Mouse (Mus musculus) C2C12 (cell line): ENCODE measurements around the gene Cldn10.

Experiments used
- CEBPB ChIP-seq: IDR thresholded peaks from one replicate; pipeline ENCODE4 v1.6.1; 2011; ENCODE audit warnings: low read depth, mild to moderate bottlenecking, control low read depth, moderate library complexity
- CTCF ChIP-seq: IDR thresholded peaks from one replicate; pipeline ENCODE4 v1.5.1; 2011; ENCODE audit not compliant: control insufficient read depth, insufficient read depth, insufficient read length
- FOSL1 ChIP-seq: IDR thresholded peaks from one replicate; pipeline ENCODE4 v1.8.0; 2011; ENCODE audit warnings: mild to moderate bottlenecking, low read length; ENCODE audit not compliant: poor library complexity, insufficient read depth, severe bottlenecking
- MAX ChIP-seq: IDR thresholded peaks from one replicate; pipeline ENCODE4 v1.6.1; 2011; ENCODE audit warnings: mild to moderate bottlenecking, control low read depth
- MYOD1 ChIP-seq: IDR thresholded peaks from one replicate; pipeline ENCODE4 v1.6.1; 2011; ENCODE audit warnings: low read depth; ENCODE audit not compliant: control insufficient read depth, insufficient read length
- MYOG ChIP-seq: IDR thresholded peaks from one replicate; pipeline ENCODE4 v1.6.1; 2011; ENCODE audit not compliant: control insufficient read depth, insufficient read length; ENCODE audit errors: extremely low read depth
- USF1 ChIP-seq: IDR thresholded peaks from one replicate; pipeline ENCODE4 v1.6.1; 2011; ENCODE audit warnings: low read depth, mild to moderate bottlenecking, control low read depth, moderate library complexity

GRCm38 (mm10) chr14:118858318-118858717, 70.6 kb downstream of the Cldn10 start:
- TF ChIP-seq MYOD1 (no peak), MAX (no peak), USF1 (no peak), CTCF (no peak), FOSL1 (no peak), CEBPB (no peak), MYOG (no peak)
